Mouse (Mus musculus): Measurements from ENCODE around the gene Cry2. TPM values are rescaled to one million over a fixed set of nuclear protein-coding genes. Genes with fewer than 3 reads are reported as not detected.

Cry2 gene
- total RNA-seq (2023), result 25.0 TPM

DNA sequence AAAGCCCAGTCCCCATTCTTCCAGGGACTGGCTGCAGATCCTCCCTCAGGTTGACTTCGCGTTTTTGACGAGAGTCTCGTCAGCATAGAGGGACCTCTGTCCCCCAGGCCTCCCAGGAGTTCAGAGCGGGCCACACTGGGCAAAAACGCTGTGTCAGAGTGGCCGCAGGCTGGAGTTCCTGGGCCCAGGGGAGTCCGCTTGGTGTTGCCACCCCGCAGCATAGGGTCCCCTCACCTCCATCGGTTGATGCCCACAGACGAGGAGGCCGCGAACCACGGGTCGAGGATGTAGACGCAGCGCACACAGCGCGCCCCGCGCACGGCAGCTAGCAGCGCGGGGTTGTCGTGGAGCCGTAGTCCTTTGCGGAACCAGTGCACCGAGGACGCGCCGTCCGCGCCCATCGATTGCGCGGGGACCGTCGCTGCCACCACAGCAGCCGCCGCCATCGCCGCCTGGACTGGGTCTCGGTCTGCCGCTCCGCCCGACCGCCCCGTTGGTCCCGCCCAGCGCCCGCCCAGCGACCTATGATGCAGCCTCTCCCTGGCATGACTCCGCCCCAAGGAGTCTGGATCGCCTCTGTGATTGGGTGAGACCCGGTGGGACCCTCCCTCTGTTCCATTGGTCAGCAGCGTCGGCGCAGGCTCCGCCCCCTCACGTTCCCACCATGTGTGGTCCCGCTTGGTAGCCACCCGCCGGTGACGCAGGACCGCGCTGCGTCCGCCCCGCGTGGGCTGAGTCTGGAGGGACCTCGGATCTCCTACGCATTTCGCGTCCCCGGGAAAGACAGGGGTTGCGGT, at the start of gene Cry2:
Cry2 (minus strand) TSS at position 466 of the 797 bp plus-strand sequence.

DNA sequence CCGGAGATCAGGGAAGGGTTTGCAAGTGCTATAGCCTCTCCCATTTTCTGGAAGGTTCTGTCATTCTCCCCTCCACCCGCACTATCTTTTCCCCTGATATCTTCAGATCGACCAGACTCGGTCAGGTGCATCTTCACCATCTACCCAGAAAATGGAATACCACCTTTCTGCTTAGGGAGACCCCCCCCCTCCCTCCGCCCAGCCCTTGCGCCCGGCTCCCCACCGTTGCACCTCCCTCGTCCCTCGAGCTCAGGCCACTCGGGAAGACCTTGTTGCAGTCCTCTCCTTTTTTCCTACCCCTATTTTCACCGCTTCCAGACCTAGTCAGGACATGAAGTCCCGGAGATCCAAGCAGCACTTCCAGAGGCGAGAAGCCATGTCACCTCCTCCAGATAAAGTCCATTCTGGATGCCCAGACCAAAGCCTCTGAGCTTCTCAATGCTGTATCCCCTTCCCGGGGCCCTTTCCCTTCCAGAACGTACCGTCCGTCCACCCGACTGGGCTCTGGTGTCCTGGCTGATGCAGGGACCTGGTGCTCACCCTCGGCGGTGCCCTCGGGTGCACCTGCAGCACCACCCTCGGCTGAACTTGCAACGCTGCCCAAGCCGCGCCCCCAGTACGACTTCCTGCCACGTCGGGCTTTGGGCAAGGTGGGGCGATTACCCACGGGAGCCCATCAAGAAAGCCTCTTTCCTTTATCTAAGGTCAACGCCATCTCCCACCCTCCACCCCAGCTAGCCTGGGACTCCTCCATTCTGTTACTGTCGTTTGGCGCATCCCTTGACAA, 26.3 kb upstream of the Cry2 start, which contains the start of gene Slc35c1:
Slc35c1 (minus strand) TSS at position 618 of the 787 bp plus-strand sequence.

DNA sequence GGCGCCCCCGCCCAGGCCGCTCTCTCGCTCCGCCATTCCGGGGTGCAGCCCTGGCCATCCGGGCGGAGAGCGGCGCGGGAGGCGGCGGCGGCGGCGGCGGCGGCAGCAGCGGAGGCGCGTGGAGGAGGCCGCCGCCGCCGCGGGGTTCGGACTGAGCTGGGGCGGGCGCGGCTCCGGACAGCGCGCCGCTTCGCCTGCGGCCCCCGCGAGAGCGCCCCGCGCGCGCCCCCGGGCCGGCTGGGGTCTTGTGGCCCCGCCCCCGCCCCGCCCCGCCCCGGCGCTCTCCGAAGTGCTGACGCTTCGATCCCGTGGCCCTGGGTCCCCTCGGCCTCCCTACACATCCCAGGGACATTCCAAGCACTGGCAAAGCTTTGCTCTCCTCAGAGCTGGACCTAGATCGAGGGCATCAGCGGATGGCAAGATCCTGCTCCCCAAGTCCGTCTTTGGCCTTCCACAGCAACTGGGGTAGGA, 32.7 kb downstream of the Cry2 start, which contains the start of gene Mapk8ip1:
Mapk8ip1 (minus strand) TSS at position 173 of the 471 bp plus-strand sequence.

DNA sequence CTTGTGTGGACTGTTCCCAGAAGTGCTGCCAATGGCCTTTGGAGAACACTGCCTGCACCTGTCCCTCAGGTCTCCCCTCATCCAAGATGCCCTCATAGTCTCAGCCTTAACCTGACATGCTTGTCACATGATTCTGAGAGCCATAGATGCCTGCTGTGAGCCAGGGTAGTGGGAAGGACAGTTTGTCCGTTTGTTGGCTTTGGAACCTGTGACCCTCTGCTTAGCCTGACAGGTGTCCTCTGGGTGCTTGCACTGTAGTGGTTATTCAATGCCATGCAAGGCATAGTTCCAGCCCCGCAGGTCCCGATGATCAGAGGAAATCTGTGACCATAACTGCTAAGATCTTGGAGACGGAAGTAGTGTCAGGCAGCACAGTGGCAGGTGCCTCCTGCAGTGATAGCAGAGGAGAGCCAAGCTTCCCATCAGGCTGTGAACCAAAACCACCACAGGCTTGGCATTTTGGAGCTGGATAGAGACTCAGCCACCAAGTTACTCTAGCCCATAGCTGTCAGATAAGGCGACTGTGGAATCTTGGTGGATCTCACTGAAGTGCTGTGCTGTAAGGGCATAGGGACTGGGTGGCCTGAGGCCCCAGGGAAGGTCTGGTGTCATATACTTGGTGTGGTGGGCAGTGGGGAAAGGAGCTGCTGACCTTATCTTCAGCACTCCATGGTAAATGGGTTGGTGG, 51.8 kb downstream of the Cry2 start, which contains the start of gene 1700029I15Rik:
1700029I15Rik (plus strand) TSS at position 638 of the 688 bp plus-strand sequence.

DNA sequence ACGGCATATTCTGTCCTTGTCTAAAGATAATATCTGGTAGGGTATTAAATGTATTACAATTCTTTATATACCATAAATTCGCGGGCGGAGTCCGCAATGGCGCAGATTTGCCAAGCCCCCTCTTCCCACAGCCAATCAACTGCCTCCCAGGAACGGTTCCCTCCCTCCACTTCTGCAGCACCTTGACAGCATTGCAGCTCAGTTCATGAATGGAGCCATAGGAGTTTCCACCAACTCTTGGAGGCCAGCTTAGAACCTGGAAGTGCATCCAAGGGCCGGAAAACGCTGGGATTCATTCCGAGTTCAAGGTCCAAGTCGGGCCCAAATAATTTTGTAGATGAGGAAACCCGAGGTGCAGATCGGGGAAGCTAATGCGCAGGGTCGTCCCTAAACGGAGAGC, 59.3 kb downstream of the Cry2 start, which contains the start of the genes Pex16 and Large2:
Pex16 (plus strand) TSS at position 163 of the 400 bp plus-strand sequence.
Large2 (minus strand) TSS at position 356 of the 400 bp plus-strand sequence.

Other genes starting within 250 kb of the Cry2 start
- 39.4 TPM for gene Pex16, start 59.4 kb downstream of the Cry2 start, total RNA-seq (2023)
- 0.95 TPM for gene Large2, start 59.2 kb downstream of the Cry2 start, total RNA-seq (2023)
- 8.1 TPM for gene 1700029I15Rik, start 51.5 kb downstream of the Cry2 start, total RNA-seq (2023)
- 0.80 TPM for gene Mapk8ip1, start 32.8 kb downstream of the Cry2 start, total RNA-seq (2023)
- 28.4 TPM for gene Slc35c1, start 26.5 kb upstream of the Cry2 start, total RNA-seq (2023)
- 0.24 TPM for gene Chst1, start 165.7 kb upstream of the Cry2 start, total RNA-seq (2023)

Measured in CD8-positive naive resting alpha-beta T cell, adult 57 days (primary cell).